In the genomic region with DNA sequence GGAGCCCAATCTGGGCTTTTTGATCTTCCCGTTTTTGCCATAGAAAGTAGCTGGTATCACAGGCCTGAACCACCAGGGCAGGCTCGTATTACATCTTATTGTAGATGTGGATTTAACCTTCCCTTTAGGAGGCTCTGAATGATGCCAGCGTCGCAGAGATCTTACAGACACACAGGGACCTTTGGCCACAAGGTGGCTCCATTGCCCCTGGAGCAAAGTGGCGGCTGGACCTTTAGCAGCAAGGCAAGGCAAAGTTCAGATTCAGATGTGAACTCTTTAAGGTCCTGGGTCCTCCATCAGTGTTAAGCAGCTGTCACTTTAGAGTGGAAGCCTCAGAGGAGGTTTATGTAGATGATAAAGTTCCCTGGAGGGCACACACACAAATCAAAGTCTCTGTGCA, we compare ENCODE assay signal across 9 mouse cellular contexts. TPM values are rescaled to one million over a fixed set of nuclear protein-coding genes. Genes with fewer than 3 reads are reported as not detected.
DNase-seq lines count a peak whose midpoint lies in the region; ATAC-seq and TF ChIP-seq lines count a peak whose summit lies in the region.
"Had no signal": no experiment of that assay in that cellular context is flagged by ENCODE, and none has a peak within 500 bp of the region (broad histone marks: within the 10 kb centered on the region; RNA-seq: fewer than 3 reads in every experiment).

No protein-coding gene starts in this region.

- no peak overlapping the region for H3K27ac ChIP-seq in forebrain, embryonic 10.5 days
- no peak overlapping the region for H3K27ac ChIP-seq in forebrain, embryonic 16.5 days (ENCODE audit: low read length)
- no peak overlapping the region for H3K27ac ChIP-seq in MEL (ENCODE audit: control insufficient read depth, low read depth, low read length)
- H3K27ac ChIP-seq: limb, embryonic 15.5 days had no signal

- DNase-seq in forebrain, embryonic 10.5 days (ENCODE audit: extremely low spot score, low spot score), result peak; percentile 38
- peak; percentile 39 for DNase-seq in MEL (ENCODE audit: low read depth, low spot score)
- peak; percentile 43 for DNase-seq in cerebellum, adult 9-11 months
- peak; percentile 45 to 74 for DNase-seq in gastrocnemius, postnatal 36 days
- DNase-seq in layer of hippocampus, adult 9-11 months, result peak; percentile 51
- peak; percentile 13 to 57 for DNase-seq in spleen, postnatal 14 days (ENCODE audit: low spot score in 2 of 2)

- peak; percentile 69 for TF ChIP-seq RAD21 in MEL (IDR thresholded peaks at IDR 0.05; ENCODE audit: low read depth, low read length)

- no peaks in the 10 kb centered on the region for H3K9me3 ChIP-seq in forebrain, embryonic 10.5 days
- no peaks in the 10 kb centered on the region for H3K9me3 ChIP-seq in forebrain, embryonic 16.5 days (ENCODE audit: control insufficient read depth, low read length)
- no peaks in the 10 kb centered on the region for H3K9me3 ChIP-seq in MEL (replicated peaks; ENCODE audit: insufficient read depth, low read length)
- H3K9me3 ChIP-seq: limb, embryonic 15.5 days had no signal

- H3K27me3 ChIP-seq in forebrain, embryonic 10.5 days (ENCODE audit: poor library complexity, severe bottlenecking), result no peaks in the 10 kb centered on the region
- no peaks in the 10 kb centered on the region for H3K27me3 ChIP-seq in forebrain, embryonic 16.5 days (replicated peaks; ENCODE audit: control insufficient read depth, insufficient read depth, low read length)
- H3K27me3 ChIP-seq in MEL (ENCODE audit: control insufficient read depth in 1 of 2, insufficient read depth in 2 of 2, low read length in 2 of 2), result no peaks in the 10 kb centered on the region
- H3K27me3 ChIP-seq: limb, embryonic 15.5 days had no signal

- no peak overlapping the region for H3K4me2 ChIP-seq in forebrain, embryonic 16.5 days (ENCODE audit: low read length)
- H3K4me2 ChIP-seq: limb, embryonic 15.5 days had no signal

- no peak for TF ChIP-seq POLR2A in MEL (IDR thresholded peaks at IDR 0.05; ENCODE audit: control insufficient read depth in 1 of 2, insufficient read depth in 1 of 2, low read depth in 1 of 2, low read length in 2 of 2, poor library complexity in 1 of 2)

- no peaks in the 10 kb centered on the region for H3K4me1 ChIP-seq in forebrain, embryonic 10.5 days
- no peaks in the 10 kb centered on the region for H3K4me1 ChIP-seq in forebrain, embryonic 16.5 days (replicated peaks; ENCODE audit: control insufficient read depth, insufficient read depth, low read length)
- peaks cover 0 to 4% of the 10 kb centered on the region in 2 experiments; a peak in 2 of 4 replicates for H3K4me1 ChIP-seq in MEL (ENCODE audit: control insufficient read depth in 1 of 2, insufficient read depth in 2 of 2, low read length in 2 of 2)
- H3K4me1 ChIP-seq: limb, embryonic 15.5 days had no signal

- H3K4me3 ChIP-seq in forebrain, embryonic 10.5 days, result no peak overlapping the region
- H3K4me3 ChIP-seq in forebrain, embryonic 16.5 days (replicated peaks; ENCODE audit: low read length), result no peak overlapping the region
- no peak overlapping the region for H3K4me3 ChIP-seq in MEL (ENCODE audit: control insufficient read depth in 1 of 2, insufficient read depth in 1 of 2, low read depth in 2 of 2, low read length in 2 of 2)
- H3K4me3 ChIP-seq: limb, embryonic 15.5 days had no signal

- no peak for TF ChIP-seq EP300 in MEL (IDR thresholded peaks at IDR 0.05; ENCODE audit: low read depth in 1 of 2, low read length in 2 of 2)

- TF ChIP-seq CTCF in MEL (IDR thresholded peaks at IDR 0.05 in 2 of 3, conservative IDR thresholded peaks at IDR 0.05 in 1 of 3; ENCODE audit: control insufficient read depth in 1 of 3, insufficient read depth in 1 of 3, low read depth in 2 of 3, low read length in 3 of 3, poor library complexity in 1 of 3, severe bottlenecking in 1 of 3), result peak; percentile 33 to 73 (median 72)

- 27% methylated on average over 5 of the region's 5 CpGs for WGBS in forebrain, embryonic 10.5 days
- 19% methylated on average over 5 of the region's 5 CpGs for whole genome bisulfite sequencing in forebrain, embryonic 16.5 days

- no peak for ATAC-seq in forebrain, embryonic 16.5 days
- ATAC-seq in megakaryocyte progenitor cell, adult 5-6 weeks (replicated peaks; ENCODE audit: poor library complexity), result peak; percentile 74

- H3K79me2 ChIP-seq in MEL (ENCODE audit: control insufficient read depth, insufficient read depth, low read length, poor library complexity), result no peaks in the 10 kb centered on the region

- H3K9ac ChIP-seq in forebrain, embryonic 16.5 days (replicated peaks; ENCODE audit: low read depth, low read length), result no peak overlapping the region
- H3K9ac ChIP-seq in MEL (ENCODE audit: control insufficient read depth, low read depth, low read length, poor library complexity, severe bottlenecking), result no peak overlapping the region
- H3K9ac ChIP-seq: limb, embryonic 15.5 days had no signal

- H3K36me3 ChIP-seq in forebrain, embryonic 10.5 days (replicated peaks), result peaks cover 13% of the 10 kb centered on the region
- H3K36me3 ChIP-seq in forebrain, embryonic 16.5 days (ENCODE audit: control insufficient read depth, insufficient read depth), result peaks cover 4% of the 10 kb centered on the region
- H3K36me3 ChIP-seq in MEL (ENCODE audit: control insufficient read depth in 1 of 2, insufficient read depth in 2 of 2, low read length in 2 of 2), result peaks cover 0 to 3% of the 10 kb centered on the region in 2 experiments; a peak in 1 of 4 replicates

- intact Hi-C loops in gastrocnemius, postnatal 36 days (cut with DNase I), result loop anchor here (2.0 to 5.0 kb wide), 2 partner anchors 47 to 91 kb away; no protein-coding TSS in a partner anchor

TF ChIP-seq in MEL, 35 proteins besides CTCF, POLR2A, EP300 and RAD21:
- TF ChIP-seq MEF2A (IDR thresholded peaks at IDR 0.05; ENCODE audit: extremely low read depth, insufficient replicate concordance, low read depth, low read length, poor library complexity, severe bottlenecking), result no peak
- TF ChIP-seq ZC3H11A (IDR thresholded peaks at IDR 0.05; ENCODE audit: low read depth, low read length), result peak; percentile 42; the same call in 1 of the 2 replicates
- no peak for TF ChIP-seq USF1 (IDR thresholded peaks at IDR 0.05; ENCODE audit: low read depth, low read length)
- TF ChIP-seq SMC3 (IDR thresholded peaks at IDR 0.05; ENCODE audit: low read depth, low read length), result peak; percentile 84

RNA-seq across cellular contexts. Expression of a gene that starts 26.3 kb away (rescaled TPM):
- 75.1 and 75.8 TPM in 2 replicates for polyA plus RNA-seq in forebrain, embryonic 10.5 days (2016; fragmentation: Nextera tagmentation; extraction: Ambion mirVana)
- polyA plus RNA-seq in forebrain, embryonic 16.5 days (2015; fragmentation: Nextera tagmentation; extraction: Ambion mirVana), result 63.4 and 65.6 TPM in 2 replicates
- total RNA-seq in MEL (2012; rRNA removed), result 60.4 and 67.5 TPM in 2 replicates
- polyA plus RNA-seq in MEL (2012; ENCODE audit: insufficient read depth in 1 of 2, insufficient read length in 2 of 2, low read depth in 1 of 2, low replicate concordance in 2 of 2, missing spikeins in 1 of 2), result 100 to 1,000 TPM in 1 of 2 experiments, not detected in 1; 106 TPM
- 1 to 10 TPM; 8.1 to 8.2 TPM for total RNA-seq in gastrocnemius, postnatal 36 days (2021)
- 78.1 and 96.0 TPM in 2 replicates for total RNA-seq in megakaryocyte progenitor cell, adult 5-6 weeks (2015)
- total RNA-seq in megakaryocyte progenitor cell, adult 5-6 weeks (2017), result 75.8 and 82.2 TPM in 2 replicates

RNA-seq across cellular contexts. Expression of a gene that starts 45.3 kb away (rescaled TPM):
- polyA plus RNA-seq in forebrain, embryonic 10.5 days (2016; fragmentation: Nextera tagmentation; extraction: Ambion mirVana), result 7.8 and 9.7 TPM in 2 replicates
- polyA plus RNA-seq in forebrain, embryonic 16.5 days (2015; fragmentation: Nextera tagmentation; extraction: Ambion mirVana), result 25.1 and 27.0 TPM in 2 replicates
- total RNA-seq in MEL (2012; rRNA removed), result 14.7 and 16.5 TPM in 2 replicates
- 10 to 100 TPM in 1 of 2 experiments, not detected in 1; 13.6 TPM for polyA plus RNA-seq in MEL (2012; ENCODE audit: insufficient read depth in 1 of 2, insufficient read length in 2 of 2, low read depth in 1 of 2, low replicate concordance in 2 of 2, missing spikeins in 1 of 2)
- 10 to 100 TPM; 69.8 to 76.7 TPM for total RNA-seq in gastrocnemius, postnatal 36 days (2021)
- 27.0 and 30.0 TPM in 2 replicates for total RNA-seq in megakaryocyte progenitor cell, adult 5-6 weeks (2015)
- 40.4 and 44.8 TPM in 2 replicates for total RNA-seq in megakaryocyte progenitor cell, adult 5-6 weeks (2017)
